Mouse (Mus musculus) left cerebral cortex, postnatal 4 days (tissue): ENCODE data around the gene Abl2. TPM values are rescaled to one million over a fixed set of nuclear protein-coding genes. Genes with fewer than 3 reads are reported as not detected.

Experiments
- DNase-seq: peaks from one replicate; pipeline ENCODE4 v3.0.0-alpha.2; 2022
- intact Hi-C: fragments of 180-260 bp; cut with DNase I; formaldehyde crosslinking; loops from one replicate; pipeline ENCODE4 v1.15.1; 2025
- total RNA-seq, 2 experiments: library from RNA; stranded (reverse); gene quantifications; 2 replicates each; pipeline ENCODE4 v1.2.3; 2021

Gene Abl2
- total RNA-seq, 2 experiments from 2014 or later = 58.2 to 60.2 TPM

DNA sequence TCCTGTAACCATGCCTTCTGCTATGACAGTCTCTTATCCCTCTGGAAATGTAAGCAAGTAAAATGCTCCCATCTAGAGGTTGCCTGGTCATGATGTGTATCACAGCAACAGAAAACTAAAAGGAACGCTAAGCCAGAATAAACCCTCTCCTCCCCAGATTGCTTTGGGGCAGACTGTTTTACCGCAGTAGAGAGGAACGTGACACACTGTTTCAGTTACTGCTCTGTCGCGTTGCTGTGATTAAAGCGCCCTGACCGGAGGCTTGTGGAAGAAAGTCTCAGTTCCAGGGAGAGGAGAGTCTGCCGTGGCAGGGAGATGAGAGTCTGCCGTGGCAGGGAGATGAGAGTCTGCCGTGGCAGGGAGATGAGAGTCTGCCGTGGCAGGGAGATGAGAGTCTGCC is 22.6 kb downstream of the Abl2 start:
- no peak for DNase-seq
- intact Hi-C loops = no loop called here

DNA sequence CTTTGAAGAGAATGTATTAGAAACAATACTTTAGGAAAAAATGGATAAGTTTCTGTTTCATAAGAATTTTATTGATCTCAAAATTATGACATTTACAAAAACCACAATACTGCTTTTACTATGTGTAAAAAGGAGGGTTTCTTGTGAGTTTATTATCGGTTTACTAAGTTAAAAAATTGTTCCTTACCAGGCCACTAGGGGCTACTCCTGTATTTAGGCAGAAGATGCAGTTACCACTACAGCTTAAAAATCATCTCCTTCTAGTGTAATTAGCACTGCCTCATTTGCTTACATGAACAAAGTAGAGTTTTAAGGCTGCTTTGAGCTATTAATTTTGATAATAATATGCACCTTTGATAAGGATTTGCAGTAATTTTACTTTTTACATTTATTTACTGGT is 25.6 kb downstream of the Abl2 start:
- intact Hi-C loops = no loop called here
- DNase-seq = no peak

DNA sequence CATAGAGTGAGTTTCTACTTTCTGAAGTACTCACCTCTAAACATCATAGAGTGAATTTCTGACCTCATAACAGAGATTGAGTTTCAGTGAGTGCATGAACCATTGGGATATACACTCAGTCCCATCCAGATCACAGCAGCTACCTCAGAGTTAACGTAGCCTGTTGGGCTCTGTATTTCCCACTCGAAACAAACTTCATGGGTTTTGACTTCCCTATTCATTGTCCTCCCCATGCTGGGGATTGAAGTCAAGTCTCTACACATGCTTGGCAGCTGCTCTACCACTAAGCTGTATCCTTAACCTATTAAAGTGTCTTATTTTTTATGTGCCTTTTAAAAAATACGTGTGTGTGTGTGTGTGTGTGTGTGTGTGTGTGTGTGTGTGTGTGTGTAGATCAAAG is 26.9 kb downstream of the Abl2 start:
- intact Hi-C loops = no loop called here
- no peak for DNase-seq

DNA sequence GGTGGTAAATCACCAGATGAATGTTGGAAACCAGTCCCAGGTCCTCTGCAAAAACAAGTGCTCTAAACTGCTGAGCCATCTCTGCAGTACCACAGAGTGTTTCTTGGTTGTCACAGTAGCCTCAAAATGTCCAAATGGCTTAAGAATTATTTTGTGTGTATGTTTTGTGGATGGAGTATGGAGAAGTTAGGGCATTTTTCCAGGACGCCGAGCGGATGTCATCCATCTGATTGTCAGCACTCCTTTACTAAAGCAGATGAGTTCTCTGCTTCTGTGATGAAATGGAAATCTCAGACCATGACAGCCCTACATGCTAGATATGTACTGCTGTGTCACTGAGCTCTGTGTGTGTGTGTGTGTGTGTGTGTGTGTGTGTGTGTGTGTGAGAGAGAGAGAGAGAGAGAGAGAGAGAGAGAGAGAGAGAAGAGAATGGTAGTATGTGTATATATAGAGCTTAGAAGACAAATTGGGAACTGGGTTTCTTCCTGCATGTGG is 31.3 kb downstream of the Abl2 start:
- no peak for DNase-seq
- intact Hi-C loops = no loop called here

DNA sequence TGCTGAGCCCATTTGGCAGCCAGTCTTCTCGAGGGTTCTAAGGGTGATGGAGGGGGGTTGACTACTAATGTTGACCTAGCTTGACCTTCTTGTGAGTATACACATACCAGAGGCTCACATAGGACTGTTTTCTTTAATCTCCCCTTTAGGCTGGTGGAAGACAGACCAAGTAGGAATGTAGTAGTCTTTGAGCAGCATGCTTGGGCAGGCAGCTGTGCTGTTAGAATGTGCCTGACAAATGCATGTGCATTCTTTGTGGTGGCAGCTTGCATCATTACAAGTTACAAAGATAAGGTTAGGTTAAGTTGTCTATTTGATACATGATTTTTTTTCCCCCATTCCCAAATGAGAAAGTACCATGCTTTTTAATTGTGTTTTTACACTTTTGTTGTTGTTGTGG is 31.8 kb downstream of the Abl2 start:
- intact Hi-C loops = no loop called here
- DNase-seq = no peak

DNA sequence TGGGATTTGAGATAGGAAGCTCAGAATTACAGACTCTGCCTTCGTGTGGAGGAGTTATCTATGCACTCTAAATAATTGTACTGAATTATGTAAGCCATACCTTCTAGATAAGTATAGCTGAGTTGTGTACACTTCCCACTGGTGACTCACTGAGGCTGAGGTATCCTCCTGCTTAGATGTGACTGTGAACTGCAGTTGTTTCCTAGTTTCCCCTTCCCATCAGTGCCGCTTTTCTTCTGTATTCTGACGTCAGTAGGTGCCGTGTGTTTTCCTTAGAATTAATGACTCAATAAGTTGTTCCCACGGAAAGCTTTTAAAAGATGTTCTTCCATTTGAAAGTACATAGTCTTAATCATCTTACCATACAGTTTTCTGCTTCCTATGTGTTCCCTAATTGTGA is 34.7 kb downstream of the Abl2 start:
- no peak for DNase-seq
- intact Hi-C loops = no loop called here

DNA sequence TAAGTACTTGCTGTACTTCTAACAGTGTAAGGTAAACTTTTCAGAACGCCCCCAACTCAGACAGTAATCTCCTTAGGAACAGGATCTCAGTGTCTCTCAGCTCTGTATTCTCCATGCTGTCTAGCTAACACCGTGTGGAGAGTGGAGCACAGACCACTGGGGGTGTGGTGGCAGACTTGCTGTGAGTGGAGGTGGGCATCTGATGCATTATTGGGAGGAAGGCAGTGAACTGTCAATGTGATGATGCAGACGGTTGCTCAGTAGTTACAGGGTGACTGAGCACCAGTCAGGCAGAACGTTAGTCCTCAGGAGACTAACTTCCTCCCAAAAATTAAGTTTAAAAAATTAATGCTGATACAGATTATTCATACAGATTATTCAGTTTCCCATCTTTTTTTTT is 38.5 kb downstream of the Abl2 start:
- no peak for DNase-seq
- intact Hi-C loops = no loop called here

DNA sequence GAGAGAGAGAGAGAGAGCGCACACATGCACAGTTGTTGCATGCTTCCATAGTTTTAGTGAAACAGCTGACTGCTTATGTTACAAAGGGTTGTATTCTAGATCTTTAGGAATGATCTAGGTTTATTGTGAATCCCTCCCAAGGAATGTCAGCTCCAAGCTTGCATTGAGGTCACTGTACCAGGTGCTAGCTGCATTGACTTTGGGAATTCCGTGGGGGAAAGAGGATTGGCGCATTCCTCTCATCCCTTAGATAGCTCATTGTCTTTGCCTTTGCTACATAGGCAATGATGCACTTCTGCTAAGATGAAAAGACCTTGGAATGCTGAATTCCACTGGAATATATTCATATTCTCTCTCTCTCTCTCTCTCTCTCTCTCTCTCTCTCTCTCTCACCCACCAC is 44.0 kb downstream of the Abl2 start:
- no peak for DNase-seq
- intact Hi-C loops = no loop called here

DNA sequence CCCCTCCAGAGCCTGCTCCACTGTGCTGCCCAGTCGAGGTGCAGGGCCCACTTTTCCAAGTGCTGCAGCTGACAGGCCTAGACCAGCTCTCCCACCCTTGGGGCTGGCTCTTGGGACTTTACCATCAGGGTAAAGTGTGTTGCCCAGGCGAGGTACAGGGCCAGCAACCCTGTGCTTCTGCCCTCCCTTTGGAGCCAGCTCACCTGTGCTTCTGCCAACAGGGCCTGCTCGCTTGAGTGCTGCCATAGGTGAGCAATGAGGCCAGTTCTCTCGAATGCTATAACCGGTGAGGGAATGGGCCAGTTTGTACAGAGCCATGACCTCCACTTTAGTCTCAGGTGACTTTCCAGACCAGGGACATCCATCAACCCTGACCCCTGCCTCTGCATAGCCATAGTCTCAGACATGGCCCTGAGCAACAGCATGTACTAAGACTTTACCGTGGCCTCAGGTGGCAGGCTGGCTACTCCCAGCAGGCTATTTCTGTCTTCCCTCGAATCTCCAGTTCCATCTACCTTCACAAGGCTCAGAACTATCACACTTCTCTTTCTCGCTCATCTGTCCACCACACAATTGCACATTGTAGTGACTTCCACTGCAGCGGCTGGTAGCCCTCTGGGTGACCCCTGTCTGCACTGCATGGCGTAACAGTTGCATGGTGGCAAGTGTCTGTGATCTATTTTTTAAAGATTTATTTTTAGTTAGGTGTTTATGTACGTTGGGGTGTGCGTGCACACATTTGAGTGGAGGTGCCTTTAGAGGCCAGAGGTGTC is 46.7 kb downstream of the Abl2 start:
- intact Hi-C loops = no loop called here
- no peak for DNase-seq

DNA sequence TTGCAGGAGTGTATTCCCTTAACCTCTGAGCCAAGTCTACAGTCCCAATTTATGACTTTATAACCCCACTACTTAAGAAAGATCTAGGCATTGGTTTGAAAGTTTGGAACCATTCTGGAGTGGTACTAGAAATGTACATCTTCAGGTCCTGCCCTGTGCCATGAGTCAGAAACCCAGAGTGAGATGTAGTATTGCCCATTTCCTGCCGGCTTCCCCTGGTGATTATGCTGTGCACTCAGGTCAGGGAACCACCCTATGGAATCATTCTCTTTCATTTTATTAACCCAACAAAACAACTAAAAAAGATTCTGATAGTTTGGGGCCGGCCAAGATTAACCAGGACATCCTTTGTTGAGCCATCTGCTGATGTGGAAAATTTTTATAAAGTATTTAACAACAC is 47.4 kb downstream of the Abl2 start:
- intact Hi-C loops = no loop called here
- DNase-seq = no peak

DNA sequence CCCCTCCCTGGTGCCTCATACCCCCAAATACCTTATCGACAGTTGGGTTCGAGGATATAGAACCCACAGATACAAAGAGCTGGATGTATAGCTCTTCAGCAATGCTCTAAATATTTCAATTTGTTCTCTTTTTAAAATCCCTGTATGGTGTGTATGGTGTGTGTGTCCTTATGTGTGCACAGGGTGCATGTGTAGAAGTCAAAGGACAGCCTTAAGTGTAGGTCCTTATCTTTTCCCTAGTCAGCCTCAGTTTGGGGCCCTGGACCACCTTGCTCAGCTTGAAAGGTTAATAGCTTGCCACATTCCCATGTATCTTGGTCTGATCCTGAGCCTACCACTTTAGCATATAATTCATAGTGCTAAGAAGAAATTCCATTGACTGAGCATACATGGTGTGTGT is 49.9 kb downstream of the Abl2 start:
- intact Hi-C loops = no loop called here
- DNase-seq = no peak

DNA sequence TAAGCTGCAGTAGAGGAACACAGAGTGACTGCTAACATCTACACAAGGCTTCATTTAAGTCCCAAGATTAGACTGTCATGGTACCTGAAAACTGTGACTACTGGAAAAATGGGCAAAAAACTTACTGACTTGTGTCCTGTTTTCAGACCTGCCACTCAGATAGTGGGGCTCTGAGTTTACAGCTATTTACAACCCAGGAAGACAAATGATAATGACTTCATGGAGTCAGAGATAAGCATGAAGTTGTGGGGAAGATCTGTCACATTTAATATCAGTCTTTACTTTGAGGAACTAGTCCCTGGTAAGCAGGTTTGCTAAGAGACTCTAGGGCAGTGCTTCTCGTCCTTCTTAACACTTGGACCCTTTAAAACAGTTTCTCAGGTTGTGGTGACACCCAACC is 51.7 kb downstream of the Abl2 start:
- no peak for DNase-seq
- intact Hi-C loops = no loop called here

DNA sequence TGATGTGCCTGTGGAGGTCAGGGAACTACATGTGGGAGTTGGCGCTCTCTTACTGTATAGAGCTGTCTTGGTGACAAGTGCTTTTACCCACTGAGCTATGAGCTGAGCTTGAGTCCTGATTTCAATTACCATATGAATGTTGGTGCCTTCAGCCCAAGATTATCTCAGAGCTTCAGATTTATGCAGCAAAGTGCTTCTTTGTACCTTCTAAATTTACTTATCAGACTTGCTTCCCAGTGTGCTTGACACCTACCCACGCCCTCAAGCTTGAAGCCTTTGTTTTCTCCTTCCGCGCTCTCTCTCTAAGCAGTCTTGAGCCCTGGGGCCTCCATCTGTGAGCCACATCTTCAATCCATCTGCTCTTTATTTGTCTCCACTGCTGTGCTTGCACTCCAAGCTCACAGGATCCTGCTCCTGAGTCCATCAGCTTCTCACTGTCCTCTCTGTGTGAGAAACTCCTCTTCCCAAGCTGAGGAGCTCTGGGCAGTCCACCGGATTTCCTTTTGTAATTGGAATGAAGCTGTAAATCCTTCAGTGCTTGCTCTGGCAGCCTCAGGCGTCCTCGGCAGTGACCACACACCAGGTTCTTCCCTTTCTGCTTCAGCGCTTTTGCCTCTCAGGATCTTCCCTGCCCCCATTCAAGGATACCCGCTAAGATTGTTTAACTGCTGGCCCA is 55.4 kb downstream of the Abl2 start:
- DNase-seq = peak; percentile 49
- intact Hi-C loops = no loop called here

DNA sequence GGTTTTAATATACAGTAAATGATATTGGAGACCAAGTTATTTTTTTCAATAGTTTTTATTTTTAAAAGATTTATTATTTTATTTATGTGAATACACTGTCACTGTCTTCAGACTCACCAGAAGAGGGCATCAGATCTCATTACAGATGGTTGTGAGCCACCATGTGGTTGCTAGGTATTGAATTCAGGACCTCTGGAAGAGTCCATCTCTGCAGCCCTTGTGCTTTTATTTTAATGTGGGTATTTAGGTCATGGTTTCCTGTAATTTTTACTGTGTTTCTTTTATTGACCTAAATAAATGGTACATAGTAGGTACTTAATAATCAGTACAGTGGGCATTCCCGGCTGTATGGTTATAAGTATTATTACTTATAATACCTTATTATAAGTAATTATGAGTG is 56.1 kb downstream of the Abl2 start:
- DNase-seq = no peak
- intact Hi-C loops = no loop called here

DNA sequence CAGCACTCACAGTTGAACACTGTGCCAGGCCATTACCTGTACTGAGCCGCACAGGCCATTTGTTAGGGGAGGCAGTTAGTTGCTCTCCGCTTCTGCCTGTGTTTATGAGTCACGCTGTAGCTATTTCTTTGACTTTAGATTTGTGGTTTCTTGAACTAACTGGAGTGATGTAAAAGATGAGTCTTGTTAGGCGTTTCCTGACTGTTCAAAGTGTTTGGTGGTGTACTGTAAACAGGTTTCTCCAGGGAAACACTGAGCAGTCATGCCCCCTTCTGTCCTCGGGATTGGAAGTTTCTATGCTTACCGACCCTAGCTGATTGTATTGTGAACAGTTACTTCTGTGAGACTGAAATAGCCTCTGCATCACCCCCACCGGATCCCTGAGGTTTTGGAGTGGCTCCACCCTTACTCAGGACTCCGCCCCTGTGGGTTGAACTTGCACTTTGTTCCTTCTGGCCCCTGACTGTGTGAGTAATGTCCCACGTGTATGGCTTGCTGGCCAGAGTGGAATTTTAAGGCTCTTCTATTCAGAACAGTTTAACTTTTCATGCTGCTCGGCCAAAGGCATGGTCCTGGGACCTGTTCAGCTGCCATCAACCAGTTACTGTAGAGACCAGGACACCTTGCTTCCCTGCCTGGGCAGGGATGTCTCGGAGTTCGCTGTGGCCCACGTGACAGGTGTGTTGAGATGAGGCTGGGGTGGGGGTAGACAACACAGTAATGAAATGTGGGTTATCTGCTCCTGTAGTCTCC is 57.0 kb downstream of the Abl2 start:
- intact Hi-C loops = no loop called here
- DNase-seq = peak; percentile 10

DNA sequence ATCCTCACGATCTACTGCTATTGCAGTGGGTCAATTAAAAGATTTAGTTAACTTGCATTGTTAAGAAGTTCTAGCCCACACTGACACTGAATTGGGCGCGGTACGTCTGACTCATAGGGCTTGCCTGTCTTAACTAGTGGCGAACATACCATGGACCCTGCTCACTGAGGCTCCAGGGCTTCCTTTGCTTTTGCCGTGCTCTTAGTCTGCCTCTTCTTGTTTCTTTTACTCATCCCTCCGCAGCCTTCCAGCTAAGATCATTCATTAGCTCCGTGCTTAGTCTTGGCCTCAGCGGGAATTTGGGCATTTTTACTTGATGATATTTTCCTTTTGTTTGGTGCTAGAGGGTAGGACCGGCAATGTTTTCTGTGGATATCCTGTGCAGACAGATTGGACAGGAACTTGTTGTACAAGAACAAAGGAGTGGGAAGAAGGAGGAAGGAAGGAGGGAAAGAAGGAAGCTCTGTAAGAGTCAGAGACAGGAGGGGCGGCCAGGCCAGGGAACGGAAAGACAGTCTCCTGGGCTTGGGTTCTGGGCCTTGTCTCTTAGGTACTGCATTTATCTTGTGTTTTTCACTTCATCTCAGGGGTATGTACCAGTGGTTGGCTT is 58.5 kb downstream of the Abl2 start:
- intact Hi-C loops = no loop called here
- DNase-seq = no peak

DNA sequence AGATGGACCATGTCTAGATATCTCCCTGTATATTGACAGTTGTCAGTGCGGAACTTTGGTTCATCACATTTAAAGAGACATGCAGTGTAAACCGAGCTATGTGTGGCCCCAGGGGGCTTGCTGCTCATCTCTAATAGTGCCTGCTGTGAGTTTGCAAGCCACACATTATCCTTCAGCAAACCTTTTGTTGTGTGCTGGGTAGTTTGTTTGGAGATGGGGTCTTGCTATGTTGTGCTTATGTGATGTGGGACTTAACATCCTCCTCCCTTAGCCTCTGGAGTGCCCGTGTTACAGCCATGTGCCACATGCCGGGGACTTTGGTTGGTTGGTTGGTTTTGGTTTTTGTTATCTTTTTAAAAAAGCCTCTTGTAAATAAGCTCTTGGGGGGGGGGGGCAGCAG is 59.2 kb downstream of the Abl2 start:
- intact Hi-C loops = no loop called here
- DNase-seq = no peak

DNA sequence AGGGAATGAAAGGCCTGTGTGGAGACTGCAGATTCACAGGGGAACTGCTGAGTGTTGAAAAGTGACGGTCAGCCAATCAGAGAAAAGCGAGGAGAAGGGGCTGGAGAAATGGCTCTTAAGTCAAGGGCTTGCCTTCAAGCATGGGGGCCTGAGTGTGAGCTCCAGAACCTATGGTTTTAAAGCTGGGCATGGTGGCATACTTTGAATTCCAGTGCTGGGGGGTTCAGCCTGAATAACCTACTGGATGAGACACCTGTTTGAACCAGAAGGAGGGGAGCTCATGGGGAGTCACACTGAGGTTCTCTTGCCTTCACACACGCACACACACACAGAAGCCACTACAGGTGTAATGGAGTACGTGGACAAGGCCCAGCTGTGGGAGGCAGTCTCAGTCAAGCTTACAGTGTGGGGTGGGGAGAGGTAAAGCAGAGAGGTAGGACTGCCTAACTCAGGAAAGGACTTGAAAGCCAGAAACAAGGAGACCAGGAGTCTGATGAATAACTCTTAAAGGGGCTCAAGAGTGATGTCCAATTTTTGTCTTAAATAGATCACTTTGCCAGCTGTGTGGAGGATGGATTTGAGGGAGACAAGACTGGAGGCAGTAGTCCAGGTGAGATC is 61.8 kb downstream of the Abl2 start:
- intact Hi-C loops = no loop called here
- DNase-seq = no peak

DNA sequence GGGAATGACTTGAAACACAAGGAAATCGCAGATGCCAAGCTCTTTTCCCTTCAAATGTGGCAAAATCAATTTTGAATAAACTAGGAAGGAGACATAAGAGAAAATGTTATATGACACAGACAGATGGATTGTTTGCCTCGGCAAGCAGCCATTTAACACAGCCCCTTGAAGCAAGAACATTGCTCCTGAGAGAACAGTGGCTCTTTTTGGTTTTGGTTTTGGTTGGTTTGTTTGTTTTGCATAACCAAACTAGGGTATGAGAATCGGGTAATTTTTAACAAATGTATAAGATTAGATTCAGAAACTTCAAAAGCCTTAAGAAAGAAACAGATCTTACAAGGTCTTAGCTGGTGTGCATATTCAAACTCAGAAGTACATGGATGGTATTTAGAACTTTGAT is 62.4 kb downstream of the Abl2 start:
- intact Hi-C loops = no loop called here
- DNase-seq = no peak

DNA sequence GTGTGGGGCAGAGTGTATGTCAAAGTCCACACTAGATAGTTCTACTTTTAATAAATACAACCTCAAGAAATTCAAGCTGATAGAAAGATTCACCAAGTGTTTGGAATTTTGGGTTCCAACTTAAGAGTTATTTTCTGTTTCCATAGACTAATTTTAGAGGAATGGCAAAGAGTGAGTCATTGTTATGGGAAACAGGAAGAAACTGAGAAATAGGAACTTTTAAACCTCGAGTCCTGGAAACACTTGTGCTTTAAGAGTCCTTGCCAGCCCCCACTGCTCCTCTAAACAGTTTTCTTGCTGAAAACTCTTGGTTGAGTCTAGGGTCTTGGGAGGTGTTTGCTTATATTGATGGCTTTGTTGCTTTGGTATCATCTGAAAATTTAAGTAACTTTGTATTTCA is 65.6 kb downstream of the Abl2 start:
- no peak for DNase-seq
- intact Hi-C loops = no loop called here

DNA sequence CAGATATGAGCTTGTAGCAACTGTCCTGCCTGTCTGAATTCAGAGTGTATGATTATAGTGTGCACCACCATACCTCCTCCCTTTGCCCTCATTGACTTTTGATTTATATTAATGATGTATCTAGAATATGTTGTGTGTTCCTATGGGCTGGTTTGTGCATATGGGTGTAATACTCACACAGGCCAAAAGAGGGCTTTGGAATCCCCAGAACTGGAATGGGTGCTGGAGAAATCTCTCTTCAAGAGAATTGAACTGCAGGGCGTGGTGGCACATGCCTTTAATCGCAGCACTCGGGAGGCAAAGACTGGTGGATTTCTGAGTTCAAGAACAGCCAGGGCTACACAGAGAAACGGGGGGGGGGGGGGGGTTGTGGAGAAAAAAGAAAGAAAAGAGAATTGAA is 68.1 kb downstream of the Abl2 start:
- DNase-seq = no peak
- intact Hi-C loops = no loop called here
